Mouse (Mus musculus) intestine, postnatal 0 days (tissue): ENCODE results near the gene RPS10-NUDT3. TPM values are rescaled to one million over a fixed set of nuclear protein-coding genes. Genes with fewer than 3 reads are reported as not detected.

Experiments
- ATAC-seq: fragments of 200-750 bp; cut with Nextera tagmentation; 2 replicates; pipeline ENCODE4 v1.8.0; 2017; ENCODE audit warnings: mild to moderate bottlenecking, moderate TSS enrichment, moderate library complexity
- H3K27ac ChIP-seq: fragments of 300-500 bp; sonication (generic); 2 replicates; pipeline ENCODE4 v1.5.1; 2014; ENCODE audit warnings: mild to moderate bottlenecking, low read depth, low read length, moderate library complexity
- H3K27me3 ChIP-seq: fragments of 300-500 bp; sonication (generic); replicated peaks from 2 replicates; pipeline ENCODE4 v1.6.1; 2014; ENCODE audit warnings: low read length, mixed read lengths; ENCODE audit not compliant: control insufficient read depth, insufficient read depth
- H3K36me3 ChIP-seq: fragments of 300-500 bp; sonication (generic); 2 replicates; pipeline ENCODE4 v1.6.1; 2014; ENCODE audit warnings: mild to moderate bottlenecking, moderate library complexity; ENCODE audit not compliant: control insufficient read depth, insufficient read depth
- H3K4me1 ChIP-seq: fragments of 300-500 bp; sonication (generic); replicated peaks from 2 replicates; pipeline ENCODE4 v1.6.1; 2014; ENCODE audit warnings: antibody characterized with exemption, low read length, mixed read lengths; ENCODE audit not compliant: control insufficient read depth, insufficient read depth
- H3K4me2 ChIP-seq: fragments of 300-500 bp; sonication (generic); replicated peaks from 2 replicates; pipeline ENCODE4 v1.6.1; 2014; ENCODE audit warnings: low read depth, mild to moderate bottlenecking, moderate library complexity
- H3K4me3 ChIP-seq: fragments of 300-500 bp; sonication (generic); 2 replicates; pipeline ENCODE4 v1.5.1; 2014; ENCODE audit warnings: low read depth, low read length
- H3K9ac ChIP-seq: fragments of 300-500 bp; sonication (generic); 2 replicates; pipeline ENCODE4 v1.6.1; 2014; ENCODE audit warnings: mild to moderate bottlenecking, low read depth, low read length
- H3K9me3 ChIP-seq: fragments of 300-500 bp; sonication (generic); 2 replicates; pipeline ENCODE4 v1.6.1; 2016; ENCODE audit warnings: mixed run types; ENCODE audit not compliant: control insufficient read depth
- CTCF ChIP-seq: sonication (generic); IDR thresholded peaks from 2 replicates; pipeline ENCODE4 v1.5.1; 2016; ENCODE audit warnings: low read depth, mild to moderate bottlenecking, control low read depth, antibody characterized with exemption, moderate library complexity
- WGBS: fragments of 180-500 bp; shearing (Covaris S2); extraction: QIAGEN DNeasy Blood & Tissue Kit; methylation state at CpG from one replicate; pipeline ENCODE4 v1.1.7; 2014; 5-methylcytosine and 5-hydroxymethylcytosine counted together
- polyA plus RNA-seq: library from polyadenylated mRNA; unstranded; fragments of >200 nt; fragmentation: Nextera tagmentation; extraction: Ambion mirVana; gene quantifications from 2 replicates; pipeline ENCODE4 v1.2.1, GENCODE M21; 2015

The RPS10-NUDT3 gene
- polyA plus RNA-seq, 1 experiment from 2014 or later, result not detected

DNA sequence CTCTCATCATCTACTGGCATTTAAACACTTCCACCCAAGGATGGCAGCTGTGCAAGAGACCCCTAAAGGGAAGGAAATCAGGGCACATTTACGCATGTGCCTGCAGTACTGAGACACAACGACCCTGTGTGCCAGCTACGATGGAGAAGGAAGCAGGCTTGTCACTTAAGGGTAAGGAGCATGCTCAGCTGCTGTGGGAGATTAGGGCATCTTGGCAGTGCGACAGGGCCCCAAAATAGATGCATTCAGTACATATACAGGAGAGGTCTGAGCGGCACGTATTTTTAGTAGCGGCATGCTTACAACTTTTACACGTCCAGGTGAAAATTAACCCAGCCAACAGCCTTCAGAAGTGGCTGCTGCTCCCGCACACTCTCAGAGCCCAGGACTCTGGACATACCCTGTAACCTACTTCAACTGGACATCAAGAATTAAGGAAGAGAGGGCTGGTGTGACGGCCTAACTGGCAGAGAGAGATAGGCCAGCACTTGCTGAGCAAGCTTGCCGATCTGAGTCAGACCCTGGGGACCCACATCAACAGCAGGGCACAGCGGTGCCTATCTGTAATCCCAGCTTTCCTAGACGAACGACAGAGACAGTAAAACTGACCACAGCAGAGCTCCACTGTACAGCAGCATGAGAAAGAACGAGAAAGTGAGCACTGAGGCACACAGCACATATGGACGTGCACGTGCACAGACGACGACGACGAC is 31.3 kb downstream of the RPS10-NUDT3 start:
- Histone ChIP-seq H3K36me3 (no peaks in the 10 kb centered on the region), H3K4me2 (no peak overlapping the region), H3K4me3 (no peak overlapping the region), H3K4me1 (no peaks in the 10 kb centered on the region), H3K9ac (no peak overlapping the region), H3K27me3 (no peaks in the 10 kb centered on the region), H3K27ac (no peak overlapping the region), H3K9me3 (no peaks in the 10 kb centered on the region)
- TF ChIP-seq CTCF, result no peak
- 74% methylated on average over 21 of the region's 21 CpGs for WGBS
- no peak for ATAC-seq

GRCm38 (mm10) chr17:27603036-27603435 is 32.0 kb downstream of the RPS10-NUDT3 start:
- H3K4me2 ChIP-seq, result no peak overlapping the region
- H3K27ac ChIP-seq, result no peak overlapping the region
- no peaks in the 10 kb centered on the region for H3K9me3 ChIP-seq
- no peaks in the 10 kb centered on the region for H3K4me1 ChIP-seq
- no peak overlapping the region for H3K9ac ChIP-seq
- H3K4me3 ChIP-seq, result no peak overlapping the region
- ATAC-seq, result no peak
- TF ChIP-seq CTCF, result no peak
- 84% methylated on average over 2 of the region's 2 CpGs for WGBS
- no peaks in the 10 kb centered on the region for H3K27me3 ChIP-seq
- H3K36me3 ChIP-seq, result no peaks in the 10 kb centered on the region

DNA sequence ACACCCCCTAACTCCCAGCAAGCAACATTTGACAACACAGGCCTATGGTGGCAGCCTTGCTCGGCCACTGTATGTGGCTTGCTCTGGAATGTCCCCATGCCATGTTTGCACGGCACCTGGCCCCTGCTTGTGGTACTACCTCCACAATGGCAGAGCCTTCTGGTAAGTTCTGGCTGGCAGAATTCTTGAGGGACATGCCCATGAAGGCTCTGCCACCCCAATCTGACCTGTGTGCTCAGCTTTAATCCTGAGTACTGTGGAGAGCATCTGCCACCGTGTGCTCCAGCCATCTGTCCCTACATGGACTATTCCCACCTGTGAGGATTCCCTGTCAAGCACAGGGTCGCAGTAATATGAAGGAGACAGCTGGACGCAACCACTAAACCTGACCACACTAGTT is 34.2 kb downstream of the RPS10-NUDT3 start:
- H3K4me3 ChIP-seq, result no peak overlapping the region
- H3K9me3 ChIP-seq, result no peaks in the 10 kb centered on the region
- no peaks in the 10 kb centered on the region for H3K27me3 ChIP-seq
- H3K4me2 ChIP-seq, result no peak overlapping the region
- H3K9ac ChIP-seq, result no peak overlapping the region
- peaks cover 13% of the 10 kb centered on the region for H3K36me3 ChIP-seq
- H3K4me1 ChIP-seq, result no peaks in the 10 kb centered on the region
- 79% methylated on average over 5 of the region's 5 CpGs for WGBS
- no peak overlapping the region for H3K27ac ChIP-seq
- ATAC-seq, result no peak
- TF ChIP-seq CTCF, result no peak

- H3K27ac ChIP-seq, result no peak overlapping the region
- H3K4me1 ChIP-seq, result no peaks in the 10 kb centered on the region
- H3K36me3 ChIP-seq, result peaks cover 18% of the 10 kb centered on the region
- H3K4me3 ChIP-seq, result no peak overlapping the region
- no peak overlapping the region for H3K4me2 ChIP-seq
- H3K9me3 ChIP-seq, result no peaks in the 10 kb centered on the region
- ATAC-seq, result no peak
- 87% methylated on average over 3 of the region's 3 CpGs for WGBS
- no peak for TF ChIP-seq CTCF
- H3K9ac ChIP-seq, result no peak overlapping the region
- H3K27me3 ChIP-seq, result no peaks in the 10 kb centered on the region
These were observed 34.7 kb downstream of the RPS10-NUDT3 start for GRCm38 (mm10) chr17:27600286-27600685.

GRCm38 (mm10) chr17:27596376-27597190 is 38.4 kb downstream of the RPS10-NUDT3 start:
- Histone ChIP-seq H3K9me3 (no peaks in the 10 kb centered on the region), H3K4me2 (no peak overlapping the region), H3K4me1 (no peaks in the 10 kb centered on the region), H3K27ac (no peak overlapping the region), H3K36me3 (peaks cover 37% of the 10 kb centered on the region), H3K9ac (no peak overlapping the region), H3K4me3 (no peak overlapping the region), H3K27me3 (no peaks in the 10 kb centered on the region)
- ATAC-seq, result no peak
- TF ChIP-seq CTCF, result no peak
- 59% methylated on average over 21 of the region's 21 CpGs for WGBS

DNA sequence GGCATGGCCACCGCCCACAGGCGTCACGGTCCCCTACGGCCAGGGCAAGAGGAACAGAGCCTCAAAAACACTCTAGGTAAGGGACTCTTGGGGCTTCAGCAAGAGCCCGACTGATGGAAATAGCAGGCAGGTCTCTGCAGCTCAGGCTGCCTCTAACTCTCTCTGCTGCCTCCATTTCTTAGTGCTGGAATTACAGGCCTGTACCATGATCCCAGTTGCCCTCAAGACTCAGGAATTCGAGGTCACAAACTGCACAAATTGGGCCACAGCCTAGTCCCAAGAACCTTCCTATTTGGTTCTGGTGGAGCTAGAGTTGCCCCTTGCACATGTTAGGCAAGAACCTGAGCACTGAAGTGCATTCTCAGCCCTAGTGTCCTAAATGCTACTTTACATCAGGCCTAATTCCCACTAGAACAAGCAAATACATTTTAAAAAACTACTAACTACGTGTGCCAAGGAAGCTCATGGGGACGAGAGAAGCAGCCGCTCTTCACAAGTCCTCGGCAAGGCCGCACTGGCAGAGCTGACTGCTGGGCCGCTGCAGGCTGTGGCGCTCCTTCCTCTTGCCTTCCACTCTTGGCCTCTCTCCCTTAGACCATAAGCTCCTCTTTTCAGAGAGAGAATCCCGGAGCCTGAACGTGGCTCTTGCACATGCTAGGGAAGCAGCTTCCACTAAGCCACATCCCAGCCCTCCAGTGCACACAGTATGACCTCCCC is 39.2 kb downstream of the RPS10-NUDT3 start:
- H3K4me3 ChIP-seq, result no peak overlapping the region
- peaks cover 37% of the 10 kb centered on the region for H3K36me3 ChIP-seq
- H3K4me2 ChIP-seq, result no peak overlapping the region
- no peak overlapping the region for H3K9ac ChIP-seq
- no peaks in the 10 kb centered on the region for H3K9me3 ChIP-seq
- no peaks in the 10 kb centered on the region for H3K27me3 ChIP-seq
- ATAC-seq, result no peak
- no peaks in the 10 kb centered on the region for H3K4me1 ChIP-seq
- TF ChIP-seq CTCF, result no peak; the same call in 1 of the 2 replicates
- no peak overlapping the region for H3K27ac ChIP-seq
- 85% methylated on average over 15 of the region's 15 CpGs for WGBS
